Mouse (Mus musculus): ENCODE results near the gene Mms19.

Gene Mms19

DNA sequence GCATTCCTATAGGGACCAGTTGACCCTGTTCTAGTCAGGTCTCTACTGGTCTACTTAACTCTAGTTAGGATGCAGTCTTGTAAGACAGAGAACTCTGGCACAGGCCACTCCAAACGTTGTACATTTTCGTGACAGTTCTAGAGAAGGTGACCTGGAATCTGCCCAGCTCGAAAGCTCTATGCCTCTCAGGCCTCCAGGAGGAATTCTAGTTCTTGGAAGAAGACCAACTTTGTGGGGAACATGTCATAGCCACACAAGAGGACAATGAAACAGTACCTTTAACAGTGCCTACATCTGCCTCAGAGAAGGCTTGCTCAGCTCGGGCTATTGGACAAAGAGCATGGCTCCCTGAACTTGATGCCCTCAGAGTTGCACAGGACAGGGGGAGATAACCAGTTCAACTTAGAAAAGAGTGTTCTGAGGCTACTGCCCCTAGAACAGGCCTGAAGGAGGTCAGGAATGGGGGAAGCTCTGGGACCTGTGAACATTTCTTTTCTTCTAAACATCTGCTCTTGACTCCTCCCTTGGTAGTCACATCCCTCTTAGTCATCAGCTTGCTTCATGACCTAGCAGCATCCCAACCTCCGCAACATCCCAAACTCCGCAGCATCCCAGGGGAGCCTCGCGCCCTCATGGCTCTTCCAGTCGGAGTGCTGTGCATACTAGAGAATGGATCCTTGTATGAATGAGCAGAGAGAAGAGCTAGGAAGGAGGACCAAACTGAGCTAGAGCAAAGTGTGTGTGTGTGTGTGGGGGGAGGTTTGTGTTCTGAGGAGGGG lies 18.0 kb upstream of the Mms19 start:
- no peak for DNase-seq (ENCODE audit: low spot score in 2 of 2)

DNA sequence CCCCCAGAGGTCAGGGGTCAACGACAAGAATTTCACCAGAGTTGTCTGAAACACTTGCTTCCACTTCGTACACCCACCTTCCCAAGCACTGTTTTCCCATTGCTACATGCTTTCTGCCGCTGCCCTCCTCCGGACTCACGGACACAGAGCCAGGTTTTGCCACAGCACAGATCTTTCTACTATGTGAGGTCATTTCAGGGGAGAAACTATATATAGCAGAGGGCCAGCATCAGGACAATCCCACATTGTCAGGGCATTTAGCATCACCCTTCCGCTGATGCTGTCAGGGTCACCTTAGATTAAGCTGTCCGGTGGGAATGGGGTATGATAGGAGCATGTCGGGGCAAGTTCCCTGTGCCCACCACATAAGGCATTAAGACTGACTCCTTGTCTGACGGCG lies 16.1 kb upstream of the Mms19 start:
- DNase-seq (ENCODE audit: low spot score in 2 of 2) = no peak

DNA sequence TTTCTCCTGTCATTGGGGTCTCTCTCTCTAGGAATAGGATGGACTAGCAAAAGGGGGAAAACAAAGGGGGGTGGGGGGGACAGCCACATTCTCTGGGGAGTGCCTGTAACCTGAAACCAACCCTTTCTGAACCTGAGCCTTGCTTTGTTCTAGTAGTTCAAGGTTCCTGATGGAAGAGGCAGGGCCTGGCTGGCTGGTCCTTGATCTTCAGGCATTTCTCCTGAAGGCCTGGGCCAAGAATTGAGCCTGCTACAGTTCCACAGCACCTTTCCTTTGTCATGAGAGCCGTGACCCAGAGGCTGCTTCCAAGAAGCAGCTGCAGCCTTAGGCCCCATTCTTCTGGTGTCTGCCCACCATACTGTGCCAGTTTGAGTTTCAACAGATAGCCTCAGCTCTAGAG lies 14.5 kb upstream of the Mms19 start:
- no peak for DNase-seq (ENCODE audit: low spot score in 2 of 2)

DNA sequence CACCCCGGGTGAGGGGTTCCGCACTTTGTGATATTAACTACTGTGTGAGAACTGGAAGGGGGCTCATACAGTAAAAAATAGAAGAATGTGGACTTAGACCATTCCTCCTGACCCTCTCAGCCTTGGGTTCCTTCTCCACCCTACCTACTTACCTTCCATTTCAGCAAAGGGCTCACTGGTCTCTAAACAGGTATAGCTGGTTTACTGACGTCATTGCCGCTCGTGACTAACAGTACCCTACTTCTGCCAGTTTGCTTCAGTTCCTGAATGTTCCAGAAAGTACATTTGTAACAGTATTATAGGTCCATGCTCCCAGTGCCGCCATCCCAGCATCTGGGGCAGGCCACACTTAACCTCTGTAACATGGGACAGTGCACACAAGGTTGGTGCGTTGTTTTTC lies 13.1 kb upstream of the Mms19 start:
- DNase-seq (ENCODE audit: low spot score in 2 of 2) = no peak

DNA sequence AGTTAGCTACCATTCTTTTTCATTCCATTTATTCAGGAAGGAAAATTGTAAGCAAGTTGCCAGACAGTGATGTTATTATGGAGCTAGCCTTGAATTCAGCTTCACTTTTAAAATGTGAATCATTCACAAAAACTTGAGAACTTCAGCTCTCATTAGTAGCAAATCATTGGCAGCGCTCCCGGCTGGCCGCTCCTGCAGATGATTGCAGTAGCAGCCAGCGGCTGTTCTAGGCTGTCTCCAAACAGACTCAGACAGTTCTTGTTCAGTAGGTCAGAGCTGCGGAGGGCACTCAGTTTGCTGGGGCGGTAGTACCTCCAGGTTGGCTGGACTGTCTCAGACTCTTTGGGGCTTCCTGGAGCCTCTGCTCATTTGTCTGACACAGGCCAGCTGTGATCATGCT lies 12.5 kb upstream of the Mms19 start:
- DNase-seq (ENCODE audit: low spot score in 2 of 2) = peak in 1 of 2 experiments; percentile 49

DNA sequence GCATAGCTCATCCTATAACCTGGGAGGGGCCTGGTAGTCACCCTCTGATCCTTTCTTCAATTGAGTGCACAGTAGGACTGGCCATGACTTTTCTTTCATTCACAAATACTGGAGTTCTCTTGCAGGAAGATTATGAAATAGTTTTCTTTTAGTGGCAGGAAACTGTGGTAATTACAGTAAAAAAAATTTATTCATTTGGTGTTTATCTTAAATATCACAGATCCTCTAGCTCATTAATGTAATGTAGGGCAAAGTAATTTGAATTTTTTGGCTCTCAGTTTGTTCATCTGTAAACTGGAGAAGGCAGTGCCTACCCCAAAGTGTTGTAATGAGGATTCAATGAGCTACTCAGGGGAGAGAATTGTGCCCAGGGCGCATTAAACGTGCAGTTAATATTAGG lies 12.0 kb upstream of the Mms19 start:
- no peak for DNase-seq (ENCODE audit: low spot score in 2 of 2)

DNA sequence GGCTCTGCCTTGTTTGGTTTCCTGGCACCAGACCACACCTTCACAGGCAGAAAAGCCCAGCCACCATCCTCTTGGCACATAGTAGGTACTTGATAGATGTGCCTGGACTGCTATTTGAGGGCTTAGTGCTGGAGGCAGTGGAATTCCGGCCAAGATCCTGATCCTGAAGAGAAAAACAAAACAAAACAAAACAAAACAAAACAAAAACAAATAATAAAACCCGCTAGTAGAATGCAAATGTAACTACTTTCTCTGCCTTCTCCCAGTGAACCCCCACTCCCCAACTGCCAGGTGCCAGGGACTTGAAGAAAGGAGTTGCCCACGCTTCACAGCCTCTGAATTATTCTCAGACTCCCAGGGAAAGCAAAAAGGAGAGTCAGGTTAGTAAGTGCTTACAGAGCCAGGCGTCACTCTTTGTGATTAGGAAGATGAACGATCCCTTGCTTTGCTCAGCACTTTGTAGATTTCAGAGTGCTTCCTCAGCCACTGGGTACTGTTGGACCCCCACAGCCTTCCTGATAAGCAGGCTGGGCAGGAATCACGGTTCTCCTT lies 11.0 kb upstream of the Mms19 start:
- DNase-seq (ENCODE audit: low spot score in 2 of 2) = no peak

DNA sequence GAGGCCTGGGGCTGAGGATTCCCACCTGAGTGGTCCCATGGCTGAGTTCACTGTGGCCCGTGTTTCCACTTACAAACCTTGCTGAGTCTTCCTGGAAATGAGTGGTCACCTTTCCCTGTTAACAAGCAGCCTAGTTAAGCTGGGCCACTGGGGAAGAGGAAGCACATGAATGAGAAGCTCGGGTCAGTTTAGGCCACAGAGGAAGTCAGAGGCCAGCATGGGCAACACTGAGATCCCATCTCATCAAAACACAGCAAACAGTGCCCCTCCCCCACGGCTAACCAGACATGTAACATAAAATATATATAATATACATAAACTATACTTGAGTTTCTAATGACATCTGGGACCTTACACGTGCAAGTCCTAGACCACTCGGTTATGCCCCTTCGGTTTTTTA lies 8.9 kb upstream of the Mms19 start:
- DNase-seq (ENCODE audit: low spot score in 2 of 2) = no peak

DNA sequence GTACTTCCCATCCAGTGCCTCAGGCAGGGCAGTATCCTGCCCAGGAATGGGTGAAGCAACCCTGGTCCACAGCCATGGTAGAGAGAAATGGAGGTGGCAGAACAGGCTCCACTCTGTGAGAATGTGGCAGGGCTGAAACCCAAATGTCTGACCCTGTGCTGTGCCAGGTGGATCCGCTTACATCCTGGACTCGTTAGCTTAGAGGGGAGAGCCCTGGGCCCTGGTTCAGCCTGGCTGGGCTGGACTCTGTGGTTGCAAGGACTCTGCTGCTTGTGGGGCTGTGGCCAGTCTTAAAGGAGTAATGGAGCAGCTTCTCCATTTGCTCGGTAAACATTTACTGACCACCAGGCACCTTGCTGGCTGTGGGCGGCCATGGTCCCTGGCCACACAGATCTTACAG lies 6.2 kb upstream of the Mms19 start:
- DNase-seq (ENCODE audit: low spot score in 2 of 2) = no peak

DNA sequence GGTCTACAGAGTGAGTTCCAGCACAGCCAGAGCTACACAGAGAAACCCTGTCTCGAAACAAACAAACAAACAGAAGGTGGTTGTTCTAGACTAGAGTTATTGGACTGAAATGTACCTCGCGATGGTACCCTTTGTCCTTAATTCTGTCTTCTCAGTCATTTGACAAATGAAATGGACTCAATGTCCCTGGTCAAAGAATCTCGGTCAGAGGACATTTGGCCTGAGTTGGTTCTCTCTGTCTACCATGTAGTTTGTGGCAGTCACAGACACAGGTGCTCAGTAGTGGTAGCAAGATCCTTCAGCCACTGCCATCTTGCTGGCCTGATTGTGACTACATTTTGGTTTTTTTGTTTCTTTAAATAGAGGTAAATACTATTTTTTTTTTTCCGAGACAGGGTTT lies 5.0 kb upstream of the Mms19 start:
- no peak for DNase-seq (ENCODE audit: low spot score in 2 of 2)

DNA sequence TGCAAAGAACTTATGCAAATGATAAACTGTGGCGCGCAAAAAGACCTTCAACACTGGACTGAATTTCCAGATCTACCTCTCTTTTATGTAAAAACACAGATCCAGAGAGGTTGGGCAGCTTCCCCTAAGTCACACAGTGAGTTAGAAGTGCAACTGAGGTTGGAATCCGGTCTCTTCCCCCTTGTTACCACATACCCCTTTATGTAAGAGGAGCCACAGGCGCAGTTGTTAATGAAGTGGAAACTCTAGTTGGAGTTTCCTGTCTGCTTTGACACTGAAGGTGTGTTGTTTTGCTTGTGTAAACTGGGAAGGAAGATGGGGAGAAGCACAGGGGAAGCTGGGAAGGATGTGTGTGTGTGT lies 1.8 kb upstream of the Mms19 start:
- DNase-seq (ENCODE audit: low spot score in 2 of 2) = no peak

DNA sequence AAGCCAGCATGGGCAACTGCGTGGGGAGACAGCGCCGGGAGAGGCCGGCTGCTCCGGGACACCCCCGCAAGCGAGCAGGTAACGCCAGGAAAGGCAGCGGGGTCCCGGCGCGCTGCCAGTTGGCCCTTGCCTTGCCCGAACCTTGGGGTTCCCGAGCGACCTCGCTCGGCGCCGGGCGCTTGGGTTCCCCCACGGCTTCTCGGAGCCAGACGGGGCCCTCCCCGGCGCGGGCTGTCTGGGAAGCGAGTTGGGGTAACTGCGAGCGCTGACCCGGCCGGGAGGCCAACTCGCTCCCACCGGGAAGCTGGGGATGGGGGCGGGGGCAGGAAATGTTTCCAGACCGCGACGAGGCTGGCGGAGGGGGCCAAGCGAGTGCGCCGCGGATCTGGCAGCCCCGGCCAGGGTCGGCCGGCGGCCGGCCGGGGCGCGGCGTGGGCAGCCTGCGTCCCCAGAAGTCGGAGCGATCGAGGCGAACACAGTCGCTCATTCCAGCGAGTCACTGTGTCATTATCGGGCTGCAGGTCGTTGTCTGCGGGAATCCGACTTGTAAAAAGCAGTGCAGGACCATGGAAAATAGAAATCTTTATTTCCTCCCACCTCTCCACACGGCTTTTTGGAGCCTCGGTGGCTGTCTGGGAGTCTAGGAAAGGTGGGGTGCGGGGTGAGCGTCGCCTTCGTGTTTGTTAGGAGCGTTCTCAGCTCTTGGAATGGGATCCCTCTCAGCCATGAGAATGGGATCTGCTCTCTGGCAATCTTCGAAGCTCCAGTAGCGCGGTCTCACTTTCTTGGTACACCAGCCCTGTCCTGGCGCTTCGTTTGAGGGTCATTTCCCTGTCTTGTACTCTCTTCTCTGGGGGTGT lies 1.2 kb upstream of the Mms19 start:
- no peak for DNase-seq (ENCODE audit: low spot score in 2 of 2)

DNA sequence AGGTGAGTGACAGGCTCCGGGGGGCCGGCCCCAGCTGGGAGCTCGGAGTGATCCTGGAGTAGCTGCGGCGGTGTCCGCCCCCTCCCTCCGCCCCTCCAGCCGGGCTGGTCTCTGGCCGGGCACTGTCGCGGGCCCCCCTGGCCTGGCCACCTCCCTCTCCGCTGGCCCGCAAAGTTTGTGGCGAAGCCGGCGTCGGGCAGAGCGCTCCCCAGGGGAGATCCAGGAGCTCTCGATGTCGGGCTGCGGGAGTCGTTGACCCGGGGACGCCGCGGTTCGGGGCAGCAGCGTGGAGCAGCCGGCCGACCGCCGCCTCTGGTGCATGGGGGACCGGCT lies 604 bp upstream of the Mms19 start, which contains the start of gene Ubtd1:
Gene Ubtd1, plus strand, starts transcription at position 169 of the 333 bp plus-strand sequence.
- no peak for DNase-seq (ENCODE audit: low spot score in 2 of 2)

DNA sequence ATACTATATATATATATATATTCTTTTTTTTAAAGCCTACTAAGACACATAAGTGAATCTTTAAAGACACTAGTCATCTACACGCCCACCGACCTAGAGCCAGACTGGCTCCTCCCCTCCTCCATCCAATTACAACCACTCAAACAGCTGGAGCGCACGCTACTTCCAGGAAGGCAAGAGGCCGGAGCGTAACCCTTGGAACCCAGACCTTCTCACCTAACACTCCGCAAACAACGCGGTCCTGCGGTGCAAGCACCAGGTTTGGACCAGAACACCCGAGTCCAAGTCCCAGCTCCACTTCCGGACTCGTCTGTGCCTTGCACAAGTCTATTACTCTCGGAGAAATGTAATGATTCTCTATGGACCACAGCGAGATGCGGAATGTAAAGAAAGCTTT lies 537 bp downstream of the Mms19 start:
- peak in 1 of 2 experiments; percentile 39 for DNase-seq (ENCODE audit: low spot score in 2 of 2)

DNA sequence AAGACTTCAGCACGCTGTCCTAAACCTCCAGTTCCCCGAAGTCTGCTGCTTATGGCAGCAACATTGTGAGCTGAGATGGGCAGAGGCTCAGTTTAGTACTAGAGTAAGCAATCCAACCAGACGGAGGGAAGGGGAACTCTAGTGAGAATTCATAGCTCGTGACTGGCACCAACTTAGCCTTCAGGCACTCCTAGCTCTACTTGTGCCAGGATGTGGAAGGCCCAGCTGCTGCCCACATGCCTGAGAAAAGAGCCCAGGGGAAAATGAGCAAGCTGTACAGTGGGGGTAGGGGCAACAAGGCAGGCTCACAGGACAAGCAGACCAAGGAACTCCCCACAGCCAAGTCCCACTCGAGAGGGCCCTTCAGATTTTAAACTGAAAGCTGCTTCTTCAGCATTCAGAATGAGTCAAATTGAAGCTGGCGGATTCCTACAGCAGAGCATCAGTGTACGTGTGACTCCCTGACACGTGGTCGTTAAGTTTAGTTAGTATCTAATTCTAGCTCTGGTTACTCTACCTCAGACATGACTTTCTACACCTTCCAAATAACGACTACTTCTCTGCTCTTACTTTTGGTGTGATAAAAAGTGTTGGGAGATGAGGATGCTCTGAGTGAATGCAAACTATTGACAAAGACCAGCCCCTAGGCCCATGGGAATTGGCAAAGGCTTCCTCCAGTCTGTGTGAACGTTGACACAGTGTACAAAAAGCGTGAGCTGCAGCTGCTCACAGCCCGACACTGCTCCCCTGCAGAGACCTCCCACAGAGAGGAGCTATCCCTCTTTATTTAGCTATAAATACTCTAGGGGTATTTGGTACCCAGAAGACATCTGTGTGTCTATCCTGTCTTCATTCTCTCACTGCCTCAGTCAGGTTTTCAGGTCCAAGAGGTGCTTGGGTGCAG lies 6.8 kb downstream of the Mms19 start:
- DNase-seq (ENCODE audit: low spot score in 2 of 2) = peak; percentile 24 to 31

DNA sequence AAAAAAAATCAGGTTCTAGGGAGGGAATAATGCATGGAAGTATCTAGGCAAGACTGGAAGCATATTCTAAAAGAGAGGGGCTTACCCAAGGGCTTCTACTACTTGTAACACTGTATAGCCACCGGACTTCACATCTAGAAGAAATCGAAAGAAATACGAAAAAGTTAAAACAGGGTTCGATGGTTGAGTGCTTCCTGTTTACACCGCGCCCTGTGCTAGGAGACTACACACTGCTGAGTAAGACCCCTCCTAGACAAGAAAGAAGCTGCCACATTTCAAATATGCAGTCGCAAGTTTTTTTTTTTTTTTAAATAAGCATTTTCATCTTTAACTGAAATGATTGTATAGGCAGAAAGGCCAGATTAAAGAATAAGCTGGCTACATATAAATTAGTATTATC lies 11.3 kb downstream of the Mms19 start:
- no peak for DNase-seq (ENCODE audit: low spot score in 2 of 2)

DNA sequence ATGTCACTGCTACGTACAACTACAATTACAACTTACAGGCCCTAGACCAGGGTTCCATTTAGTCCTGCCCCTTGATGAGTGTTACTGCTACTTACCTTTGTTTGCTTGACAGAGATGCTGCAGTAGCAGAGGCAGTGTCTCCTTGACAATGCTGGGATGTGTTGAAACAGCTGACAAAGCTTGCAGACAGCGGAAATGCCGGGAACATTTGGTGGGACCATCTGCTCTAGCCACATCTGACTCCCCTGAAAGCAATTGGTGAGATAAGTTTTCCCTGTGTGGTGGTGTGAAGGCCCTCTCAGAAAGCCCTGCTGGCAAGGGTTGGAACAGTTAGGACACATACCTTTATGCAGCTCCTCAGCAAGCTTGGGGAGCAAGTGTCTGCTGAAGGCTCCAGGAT lies 27.4 kb downstream of the Mms19 start:
- DNase-seq (ENCODE audit: low spot score in 2 of 2) = no peak

DNA sequence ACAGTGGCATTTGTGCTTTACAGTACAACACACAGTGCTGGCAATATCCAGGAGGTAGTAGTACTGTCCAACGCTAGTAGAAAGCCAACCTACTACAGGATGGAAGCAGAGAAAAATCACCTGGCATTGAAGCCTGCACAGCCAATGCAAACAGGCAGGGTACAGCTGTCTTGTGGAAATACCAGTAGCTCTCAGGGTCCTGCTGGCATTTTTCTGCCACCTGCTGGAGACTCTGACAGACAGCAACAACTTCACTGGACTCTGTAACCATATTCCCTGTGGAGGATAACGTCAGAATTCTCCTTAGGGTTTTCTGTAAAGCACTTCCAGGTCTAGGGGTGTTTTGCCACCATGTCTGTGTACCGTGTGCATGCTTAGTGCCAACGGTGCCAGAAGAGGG lies 28.7 kb downstream of the Mms19 start:
- DNase-seq (ENCODE audit: low spot score in 2 of 2) = no peak

DNA sequence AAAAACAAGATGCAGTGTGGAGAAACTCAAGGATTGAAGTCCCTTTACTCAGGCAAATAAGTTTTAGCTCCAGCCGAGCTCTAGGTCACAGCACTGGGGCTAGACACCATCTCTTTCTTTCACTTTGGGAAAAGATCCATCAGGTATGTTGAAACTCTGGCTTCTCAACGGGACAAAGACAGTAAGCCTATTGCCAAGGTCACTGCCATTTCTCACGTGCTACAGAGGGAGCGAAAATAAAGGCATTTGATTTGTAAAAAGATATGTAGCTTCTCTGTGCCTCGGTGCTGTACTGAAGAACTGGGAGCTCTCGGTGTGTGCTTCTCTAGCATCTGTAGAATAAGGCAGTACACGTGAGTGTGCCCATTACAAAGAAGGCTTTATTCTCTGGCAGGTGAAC lies 37.1 kb downstream of the Mms19 start:
- DNase-seq (ENCODE audit: low spot score in 2 of 2) = no peak

DNA sequence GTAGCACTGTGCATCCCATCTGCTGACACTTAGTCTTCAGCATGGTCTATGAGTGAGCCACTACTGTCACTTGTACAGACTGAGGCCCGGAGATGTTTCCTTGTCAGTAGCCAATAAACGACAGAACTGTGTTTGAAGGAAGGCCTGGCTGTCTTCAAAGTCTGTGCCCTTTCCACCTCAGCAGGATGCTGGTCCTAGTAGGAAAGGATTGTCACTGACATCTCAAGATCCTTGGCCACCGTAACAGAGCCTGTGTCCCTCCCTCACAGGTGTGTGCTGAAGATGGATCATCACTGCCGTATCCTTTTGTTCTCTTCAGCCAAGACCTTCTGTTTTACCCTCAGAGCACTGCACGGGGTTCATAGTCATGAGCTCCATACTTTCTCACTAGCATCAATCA lies 42.4 kb downstream of the Mms19 start:
- no peak for DNase-seq (ENCODE audit: low spot score in 2 of 2)

DNA sequence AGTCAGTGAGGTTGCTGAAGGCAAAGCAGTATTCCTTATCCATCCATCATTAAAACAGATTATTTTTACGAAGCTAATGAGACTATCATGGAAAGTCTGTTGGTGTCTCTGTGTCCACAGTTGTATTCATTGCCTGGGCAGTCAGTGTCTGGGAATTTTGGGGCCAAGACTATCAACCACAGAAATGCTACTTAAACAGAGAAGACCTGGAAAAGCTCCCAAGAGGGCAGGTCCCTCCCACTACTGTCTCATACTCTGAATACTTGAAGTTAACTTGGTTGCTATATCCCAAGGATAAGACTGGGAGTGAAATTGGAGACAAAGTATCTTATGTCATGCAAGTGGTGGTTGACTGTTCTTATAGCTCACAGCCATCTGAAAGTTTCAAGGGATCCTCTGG lies 45.0 kb downstream of the Mms19 start:
- DNase-seq (ENCODE audit: low spot score in 2 of 2) = no peak

DNA sequence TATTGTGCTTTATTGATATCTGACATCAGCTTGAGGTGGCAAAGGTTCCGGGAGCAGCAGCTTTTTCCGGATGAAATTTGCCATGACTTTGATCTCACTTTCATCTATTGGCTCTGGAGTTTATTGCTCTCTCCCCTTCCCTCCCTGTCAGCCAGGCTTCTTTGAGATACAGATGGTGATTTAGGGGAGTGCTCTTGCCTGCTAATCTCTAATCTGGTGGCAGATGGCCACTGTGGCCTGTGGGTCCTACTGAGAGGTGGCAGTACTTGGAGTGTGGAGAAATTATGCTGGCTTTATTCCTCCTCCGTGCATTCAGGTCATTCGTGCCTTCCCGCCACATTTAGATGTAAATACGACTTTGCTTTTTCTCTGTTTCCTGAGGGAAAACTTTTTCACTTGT lies 46.8 kb downstream of the Mms19 start:
- no peak for DNase-seq (ENCODE audit: low spot score in 2 of 2)
